Mouse (Mus musculus) splenic B cell, adult 2 months (primary cell): ENCODE results near the gene Mapk10.

Experiments
- DNase-seq: peaks from one replicate; pipeline ENCODE4 v3.0.0-alpha.2; 2011; ENCODE audit warnings: low read depth, low spot score
- H3K27me3 ChIP-seq: 2 replicates; pipeline ENCODE4 v1.6.1; 2012; ENCODE audit warnings: mild to moderate bottlenecking, low read length, moderate library complexity, mixed read lengths; ENCODE audit not compliant: control insufficient read depth, poor library complexity, insufficient read depth, severe bottlenecking
- H3K36me3 ChIP-seq: 2 replicates; pipeline ENCODE4 v1.6.1; 2012; ENCODE audit warnings: mild to moderate bottlenecking, low read length, moderate library complexity, mixed read lengths; ENCODE audit not compliant: control insufficient read depth, poor library complexity, insufficient read depth, severe bottlenecking

The Mapk10 gene

GRCm38 (mm10) chr5:103119618-103120017 is 91.5 kb downstream of the Mapk10 start:
- DNase-seq: no peak
- Histone ChIP-seq H3K36me3 (no peaks in the 10 kb centered on the region), H3K27me3 (no peaks in the 10 kb centered on the region)

GRCm38 (mm10) chr5:103115571-103115970 is 95.6 kb downstream of the Mapk10 start:
- Histone ChIP-seq H3K36me3 (no peaks in the 10 kb centered on the region), H3K27me3 (no peaks in the 10 kb centered on the region)
- no peak for DNase-seq

- H3K36me3 ChIP-seq: no peaks in the 10 kb centered on the region
- H3K27me3 ChIP-seq: no peaks in the 10 kb centered on the region
- DNase-seq: no peak
Observed at GRCm38 (mm10) chr5:103112471-103112870, 98.7 kb downstream of the Mapk10 start.

- no peaks in the 10 kb centered on the region for H3K36me3 ChIP-seq
- DNase-seq: no peak
- H3K27me3 ChIP-seq: no peaks in the 10 kb centered on the region
Observed at GRCm38 (mm10) chr5:103109409-103109808, 101.7 kb downstream of the Mapk10 start.

- no peak for DNase-seq
- Histone ChIP-seq H3K27me3 (no peaks in the 10 kb centered on the region), H3K36me3 (no peaks in the 10 kb centered on the region)
Observed at GRCm38 (mm10) chr5:103105441-103106414, 105.4 kb downstream of the Mapk10 start.

GRCm38 (mm10) chr5:103104082-103104481 is 107.1 kb downstream of the Mapk10 start:
- Histone ChIP-seq H3K27me3 (no peaks in the 10 kb centered on the region), H3K36me3 (no peaks in the 10 kb centered on the region)
- DNase-seq: no peak

- Histone ChIP-seq H3K36me3 (no peaks in the 10 kb centered on the region), H3K27me3 (no peaks in the 10 kb centered on the region)
- DNase-seq: no peak
Observed at GRCm38 (mm10) chr5:103102876-103103393, 108.2 kb downstream of the Mapk10 start.

- Histone ChIP-seq H3K36me3 (no peaks in the 10 kb centered on the region), H3K27me3 (no peaks in the 10 kb centered on the region)
- no peak for DNase-seq
Observed at GRCm38 (mm10) chr5:103102176-103102575, 109.0 kb downstream of the Mapk10 start.

- Histone ChIP-seq H3K27me3 (no peaks in the 10 kb centered on the region), H3K36me3 (no peaks in the 10 kb centered on the region)
- no peak for DNase-seq
Observed at GRCm38 (mm10) chr5:103094166-103094565, 117.0 kb downstream of the Mapk10 start.

- Histone ChIP-seq H3K36me3 (no peaks in the 10 kb centered on the region), H3K27me3 (no peaks in the 10 kb centered on the region)
- no peak for DNase-seq
Observed at GRCm38 (mm10) chr5:103085844-103086243, 125.3 kb downstream of the Mapk10 start.

- no peak for DNase-seq
- Histone ChIP-seq H3K27me3 (no peaks in the 10 kb centered on the region), H3K36me3 (no peaks in the 10 kb centered on the region)
Observed at GRCm38 (mm10) chr5:103075451-103075850, 135.7 kb downstream of the Mapk10 start.

GRCm38 (mm10) chr5:103072200-103072825 is 138.8 kb downstream of the Mapk10 start:
- Histone ChIP-seq H3K27me3 (no peaks in the 10 kb centered on the region), H3K36me3 (no peaks in the 10 kb centered on the region)
- DNase-seq: no peak

- H3K27me3 ChIP-seq: no peaks in the 10 kb centered on the region
- no peaks in the 10 kb centered on the region for H3K36me3 ChIP-seq
- DNase-seq: no peak
Observed at GRCm38 (mm10) chr5:103071006-103071612, 140.0 kb downstream of the Mapk10 start.

- Histone ChIP-seq H3K36me3 (no peaks in the 10 kb centered on the region), H3K27me3 (no peaks in the 10 kb centered on the region)
- DNase-seq: no peak
Observed at GRCm38 (mm10) chr5:103050319-103050916, 160.7 kb downstream of the Mapk10 start.
